Mouse (Mus musculus): ENCODE measurements at regions not wholly inside any gene's neighbourhood (a gene's known extent, or its start where the extent isn't known, plus 50 kb on each side); places are given as distances from the start of the nearest gene placed in this dataset.
A peak's percentile ranks its signal among the peaks of the same experiment; 100 is the strongest.

- Histone ChIP-seq H3K36me3 (ENCODE audit: control insufficient read depth, insufficient read depth, low read length) (no peaks in the 10 kb centered on the region), H3K9me3 (ENCODE audit: control insufficient read depth, low read length) (no peaks in the 10 kb centered on the region), H3K4me3 (ENCODE audit: low read depth, low read length) (no peak overlapping the region), H3K4me2 (replicated peaks; ENCODE audit: low read depth) (no peak overlapping the region), H3K9ac (ENCODE audit: low read length) (no peak overlapping the region), H3K4me1 (replicated peaks; ENCODE audit: control insufficient read depth, insufficient read depth) (no peaks in the 10 kb centered on the region), H3K27ac (replicated peaks) (no peak overlapping the region), H3K27me3 (ENCODE audit: control insufficient read depth, insufficient read depth, low read length) (no peaks in the 10 kb centered on the region)
- 75% methylated on average over 4 of the region's 4 CpGs for WGBS
- ATAC-seq (ENCODE audit: low FRiP score, low TSS enrichment) (no peak), DNase-seq (ENCODE audit: low spot score) (no peak)
- no peak for TF ChIP-seq EP300 (optimal IDR thresholded peaks at IDR 0.05)
- no peak for TF ChIP-seq CTCF (IDR thresholded peaks at IDR 0.05; ENCODE audit: low read depth)
Measured at GRCm38 (mm10) chr2:107201856-107202473, 88.5 kb upstream of the Kcna4 start.

GRCm38 (mm10) chr2:107202474-107202858 lies 88.0 kb upstream of the Kcna4 start:
- Histone ChIP-seq H3K4me2 (replicated peaks; ENCODE audit: low read depth) (no peak overlapping the region), H3K4me1 (replicated peaks; ENCODE audit: control insufficient read depth, insufficient read depth) (no peaks in the 10 kb centered on the region), H3K27me3 (ENCODE audit: control insufficient read depth, insufficient read depth, low read length) (no peaks in the 10 kb centered on the region), H3K9me3 (ENCODE audit: control insufficient read depth, low read length) (no peaks in the 10 kb centered on the region), H3K27ac (replicated peaks) (no peak overlapping the region), H3K4me3 (ENCODE audit: low read depth, low read length) (no peak overlapping the region), H3K36me3 (ENCODE audit: control insufficient read depth, insufficient read depth, low read length) (no peaks in the 10 kb centered on the region), H3K9ac (ENCODE audit: low read length) (no peak overlapping the region)
- 71% methylated on average over 3 of the region's 3 CpGs for WGBS
- no peak for DNase-seq (ENCODE audit: low spot score)
- no peak for ATAC-seq (ENCODE audit: low FRiP score, low TSS enrichment)
- no peak for TF ChIP-seq EP300 (optimal IDR thresholded peaks at IDR 0.05)

GRCm38 (mm10) chr2:107221544-107221943 lies 68.9 kb upstream of the Kcna4 start:
- 63% methylated on average over 1 of the region's 1 CpGs for WGBS
- Histone ChIP-seq H3K4me1 (replicated peaks; ENCODE audit: control insufficient read depth, insufficient read depth) (no peaks in the 10 kb centered on the region), H3K36me3 (ENCODE audit: control insufficient read depth, insufficient read depth, low read length) (no peaks in the 10 kb centered on the region), H3K4me3 (ENCODE audit: low read depth, low read length) (no peak overlapping the region), H3K9me3 (ENCODE audit: control insufficient read depth, low read length) (no peaks in the 10 kb centered on the region), H3K4me2 (replicated peaks; ENCODE audit: low read depth) (no peak overlapping the region), H3K27ac (replicated peaks) (no peak overlapping the region), H3K9ac (ENCODE audit: low read length) (no peak overlapping the region), H3K27me3 (ENCODE audit: control insufficient read depth, insufficient read depth, low read length) (no peaks in the 10 kb centered on the region)
- DNase-seq (ENCODE audit: low spot score), result no peak
- no peak for ATAC-seq (ENCODE audit: low FRiP score, low TSS enrichment)
- TF ChIP-seq CTCF (IDR thresholded peaks at IDR 0.05; ENCODE audit: low read depth) (no peak), EP300 (optimal IDR thresholded peaks at IDR 0.05) (no peak)

- Histone ChIP-seq H3K9me3 (ENCODE audit: control insufficient read depth, low read length) (no peaks in the 10 kb centered on the region), H3K4me1 (replicated peaks; ENCODE audit: control insufficient read depth, insufficient read depth) (no peaks in the 10 kb centered on the region), H3K4me3 (ENCODE audit: low read depth, low read length) (no peak overlapping the region), H3K27me3 (ENCODE audit: control insufficient read depth, insufficient read depth, low read length) (no peaks in the 10 kb centered on the region), H3K4me2 (replicated peaks; ENCODE audit: low read depth) (no peak overlapping the region), H3K9ac (ENCODE audit: low read length) (no peak overlapping the region), H3K27ac (replicated peaks) (no peak overlapping the region), H3K36me3 (ENCODE audit: control insufficient read depth, insufficient read depth, low read length) (no peaks in the 10 kb centered on the region)
- whole genome bisulfite sequencing, result 59% methylated on average over 2 of the region's 2 CpGs
- DNase-seq (ENCODE audit: low spot score) (no peak), ATAC-seq (ENCODE audit: low FRiP score, low TSS enrichment) (no peak)
- TF ChIP-seq CTCF (IDR thresholded peaks at IDR 0.05; ENCODE audit: low read depth) (no peak), EP300 (optimal IDR thresholded peaks at IDR 0.05) (no peak)
Measured at GRCm38 (mm10) chr2:107224679-107225078, 65.8 kb upstream of the Kcna4 start.

GRCm38 (mm10) chr2:107227486-107227885 lies 63.0 kb upstream of the Kcna4 start:
- 53% methylated on average over 2 of the region's 2 CpGs for WGBS
- no peak for TF ChIP-seq CTCF (IDR thresholded peaks at IDR 0.05; ENCODE audit: low read depth)
- no peak for TF ChIP-seq EP300 (optimal IDR thresholded peaks at IDR 0.05)

GRCm38 (mm10) chr2:107228287-107228686 lies 62.2 kb upstream of the Kcna4 start:
- DNase-seq (ENCODE audit: low spot score) (no peak), ATAC-seq (ENCODE audit: low FRiP score, low TSS enrichment) (0 out of 2 replicates have a peak, but pooled peaks have one; percentile 40)
- H3K4me1 ChIP-seq (replicated peaks; ENCODE audit: control insufficient read depth, insufficient read depth), result no peaks in the 10 kb centered on the region

More at GRCm38 (mm10) chr2:107227486-107227885, 63.0 kb upstream of the Kcna4 start:
- DNase-seq (ENCODE audit: low spot score) (no peak), ATAC-seq (ENCODE audit: low FRiP score, low TSS enrichment) (no peak)
- Histone ChIP-seq H3K27me3 (ENCODE audit: control insufficient read depth, insufficient read depth, low read length) (no peaks in the 10 kb centered on the region), H3K4me3 (ENCODE audit: low read depth, low read length) (no peak overlapping the region), H3K36me3 (ENCODE audit: control insufficient read depth, insufficient read depth, low read length) (no peaks in the 10 kb centered on the region), H3K27ac (replicated peaks) (no peak overlapping the region), H3K9me3 (ENCODE audit: control insufficient read depth, low read length) (no peaks in the 10 kb centered on the region), H3K4me2 (replicated peaks; ENCODE audit: low read depth) (no peak overlapping the region), H3K9ac (ENCODE audit: low read length) (no peak overlapping the region), H3K4me1 (replicated peaks; ENCODE audit: control insufficient read depth, insufficient read depth) (no peaks in the 10 kb centered on the region)

More at GRCm38 (mm10) chr2:107228287-107228686, 62.2 kb upstream of the Kcna4 start:
- no peak overlapping the region for H3K9ac ChIP-seq (ENCODE audit: low read length)
- H3K27me3 ChIP-seq (ENCODE audit: control insufficient read depth, insufficient read depth, low read length), result no peaks in the 10 kb centered on the region
- no peak overlapping the region for H3K4me2 ChIP-seq (replicated peaks; ENCODE audit: low read depth)
- H3K9me3 ChIP-seq (ENCODE audit: control insufficient read depth, low read length), result no peaks in the 10 kb centered on the region
- H3K36me3 ChIP-seq (ENCODE audit: control insufficient read depth, insufficient read depth, low read length), result no peaks in the 10 kb centered on the region
- 22% methylated on average over 1 of the region's 1 CpGs for WGBS
- TF ChIP-seq CTCF (IDR thresholded peaks at IDR 0.05; ENCODE audit: low read depth) (no peak), EP300 (optimal IDR thresholded peaks at IDR 0.05) (no peak)
- no peak overlapping the region for H3K27ac ChIP-seq (replicated peaks)
- H3K4me3 ChIP-seq (ENCODE audit: low read depth, low read length), result no peak overlapping the region
